Mouse (Mus musculus): ENCODE data around the gene Fam20c. TPM values are rescaled to one million over a fixed set of nuclear protein-coding genes. Genes with fewer than 3 reads are reported as not detected.

Fam20c gene
- 10.4 and 11.8 TPM in 2 replicates for polyA plus RNA-seq (2014; fragmentation: Nextera tagmentation; extraction: Ambion mirVana)

DNA sequence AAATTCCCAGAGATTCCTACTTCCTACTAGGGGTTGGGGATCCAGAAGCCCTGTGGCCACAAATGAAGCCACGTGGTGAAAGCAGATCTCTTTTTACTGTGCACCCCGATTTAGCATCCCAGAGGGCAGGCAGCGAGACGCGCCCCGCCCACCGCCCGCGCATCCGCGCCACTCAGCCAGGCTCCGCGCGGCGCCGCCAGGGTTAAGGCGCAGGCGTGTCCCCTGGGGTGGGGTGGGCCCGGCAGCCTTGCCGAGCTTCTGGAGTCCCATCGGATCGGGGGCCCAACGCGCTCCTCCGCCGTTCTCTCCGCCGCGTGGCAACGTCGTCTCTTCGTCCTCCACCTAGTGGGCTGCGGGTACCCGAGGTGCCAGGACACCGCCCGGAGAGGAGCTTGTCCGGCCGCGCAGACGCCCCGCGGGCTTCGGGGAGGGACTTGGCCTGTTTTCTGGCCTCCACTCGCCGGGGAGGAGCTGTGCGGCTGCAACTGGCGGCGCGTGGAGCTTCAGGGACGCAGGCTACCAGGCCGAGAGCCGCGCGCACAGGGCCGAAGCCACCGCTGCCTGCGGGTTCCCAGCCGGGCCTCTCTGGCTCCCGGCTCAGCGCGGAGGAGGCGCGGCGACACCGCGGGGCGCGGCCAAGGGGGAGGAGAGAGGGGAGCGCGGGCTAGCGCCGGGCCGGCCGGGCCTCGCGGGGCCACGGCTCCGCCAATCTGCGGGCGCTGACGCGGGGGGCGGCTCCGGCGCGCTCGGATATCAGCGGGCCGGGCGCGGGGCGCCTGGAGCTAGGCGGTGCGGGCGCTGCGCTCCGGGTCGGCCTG is at the start of gene Fam20c:
Gene Fam20c (plus strand): TSS at position 212 of the 818 bp plus-strand sequence.
- H3K4me1 ChIP-seq (replicated peaks; ENCODE audit: control insufficient read depth, insufficient read depth, low read length) = peaks cover 27% of the 10 kb centered on the region
- peak within 1 kb of the TSS; percentile 58 for H3K4me3 ChIP-seq (ENCODE audit: low read depth, low read length)
- peak; percentile 90 for DNase-seq (ENCODE audit: low spot score)
- peak; percentile 91 for ATAC-seq (replicated peaks; ENCODE audit: low FRiP score, low TSS enrichment, low read depth)
- peaks cover 23% of the 10 kb centered on the region for H3K27me3 ChIP-seq (replicated peaks; ENCODE audit: control insufficient read depth, insufficient read depth, low read length)
- no peaks in the 10 kb centered on the region for H3K9me3 ChIP-seq (ENCODE audit: control insufficient read depth, low read length)
- H3K27ac ChIP-seq (ENCODE audit: low read depth) = peak within 1 kb of the TSS; percentile 80
- H3K9ac ChIP-seq (ENCODE audit: low read length) = peak within 1 kb of the TSS; percentile 74
- WGBS = under 1% methylated on average over 83 of the region's 98 CpGs
- no peaks in the 10 kb centered on the region for H3K36me3 ChIP-seq (ENCODE audit: control insufficient read depth, insufficient read depth, low read length)
- peak within 1 kb of the TSS; percentile 63 for H3K4me2 ChIP-seq (ENCODE audit: low read length)

GRCm38 (mm10) chr5:138707367-138707766 is 46.9 kb upstream of the Fam20c start:
- Histone ChIP-seq H3K9me3 (ENCODE audit: control insufficient read depth, low read length) (no peaks in the 10 kb centered on the region), H3K9ac (ENCODE audit: low read length) (no peak overlapping the region), H3K27me3 (replicated peaks; ENCODE audit: control insufficient read depth, insufficient read depth, low read length) (no peaks in the 10 kb centered on the region), H3K4me2 (ENCODE audit: low read length) (no peak overlapping the region), H3K4me1 (replicated peaks; ENCODE audit: control insufficient read depth, insufficient read depth, low read length) (no peaks in the 10 kb centered on the region), H3K4me3 (ENCODE audit: low read depth, low read length) (no peak overlapping the region), H3K27ac (ENCODE audit: low read depth) (no peak overlapping the region; the same call in 1 of the 2 replicates), H3K36me3 (ENCODE audit: control insufficient read depth, insufficient read depth, low read length) (no peaks in the 10 kb centered on the region)
- DNase-seq (ENCODE audit: low spot score) = no peak
- ATAC-seq (replicated peaks; ENCODE audit: low FRiP score, low TSS enrichment, low read depth) = no peak

DNA sequence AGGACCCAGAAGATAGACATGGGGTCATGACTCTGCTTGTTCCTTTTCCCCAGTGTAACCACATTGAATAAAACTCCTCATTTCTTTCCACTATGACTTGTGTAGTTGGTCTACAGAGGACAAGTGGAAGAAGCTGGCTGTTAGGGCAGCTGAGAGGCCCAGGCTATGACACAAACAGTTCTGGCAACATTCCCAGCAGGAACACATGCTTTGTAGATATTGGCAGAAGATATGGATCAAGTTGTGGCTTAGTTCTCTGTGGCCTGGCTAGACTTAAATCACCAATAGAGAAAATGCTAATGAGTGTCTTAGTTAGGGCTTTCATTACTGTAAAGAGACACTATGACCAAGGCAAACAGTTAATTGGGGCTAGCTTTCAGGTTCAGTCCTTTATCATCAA is 45.7 kb upstream of the Fam20c start:
- no peak overlapping the region for H3K9ac ChIP-seq (ENCODE audit: low read length)
- no peaks in the 10 kb centered on the region for H3K36me3 ChIP-seq (ENCODE audit: control insufficient read depth, insufficient read depth, low read length)
- ATAC-seq (replicated peaks; ENCODE audit: low FRiP score, low TSS enrichment, low read depth) (no peak), DNase-seq (ENCODE audit: low spot score) (no peak)
- H3K4me3 ChIP-seq (ENCODE audit: low read depth, low read length) = no peak overlapping the region
- H3K4me2 ChIP-seq (ENCODE audit: low read length) = no peak overlapping the region
- H3K9me3 ChIP-seq (ENCODE audit: control insufficient read depth, low read length) = no peaks in the 10 kb centered on the region
- no peaks in the 10 kb centered on the region for H3K4me1 ChIP-seq (replicated peaks; ENCODE audit: control insufficient read depth, insufficient read depth, low read length)
- no peaks in the 10 kb centered on the region for H3K27me3 ChIP-seq (replicated peaks; ENCODE audit: control insufficient read depth, insufficient read depth, low read length)
- no peak overlapping the region for H3K27ac ChIP-seq (ENCODE audit: low read depth)

DNA sequence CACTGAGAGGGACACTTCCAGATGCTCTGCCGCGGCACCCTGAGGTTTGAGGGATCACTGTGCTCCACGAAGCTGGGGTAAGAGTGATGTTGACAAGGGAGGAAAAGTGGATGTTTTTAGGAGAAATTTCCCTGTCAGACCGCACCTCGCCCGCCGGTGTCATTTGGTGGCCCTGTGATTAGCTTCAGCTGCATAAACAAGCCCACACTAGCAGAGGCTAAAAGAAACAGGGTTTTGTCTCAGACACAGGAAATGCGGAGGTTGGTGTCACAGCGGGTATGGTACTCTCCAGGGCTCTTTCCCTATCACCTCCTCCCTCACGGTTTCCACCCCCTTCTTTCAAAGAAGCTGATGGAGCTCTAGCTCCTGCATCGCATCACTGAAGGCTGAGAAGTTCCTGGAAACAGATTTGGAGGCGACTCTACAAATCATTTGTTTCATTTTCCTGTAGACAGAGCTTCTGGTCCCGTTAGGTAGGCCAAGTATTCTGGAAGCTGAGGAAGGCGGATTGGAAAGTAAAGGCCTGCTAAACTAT is 38.7 kb upstream of the Fam20c start:
- H3K36me3 ChIP-seq (ENCODE audit: control insufficient read depth, insufficient read depth, low read length) = no peaks in the 10 kb centered on the region
- ATAC-seq (replicated peaks; ENCODE audit: low FRiP score, low TSS enrichment, low read depth) (no peak), DNase-seq (ENCODE audit: low spot score) (no peak)
- H3K9me3 ChIP-seq (ENCODE audit: control insufficient read depth, low read length) = no peaks in the 10 kb centered on the region
- WGBS = 27% methylated on average over 14 of the region's 14 CpGs
- no peaks in the 10 kb centered on the region for H3K4me1 ChIP-seq (replicated peaks; ENCODE audit: control insufficient read depth, insufficient read depth, low read length)
- H3K4me3 ChIP-seq (ENCODE audit: low read depth, low read length) = no peak overlapping the region
- H3K4me2 ChIP-seq (ENCODE audit: low read length) = no peak overlapping the region
- no peak overlapping the region for H3K27ac ChIP-seq (ENCODE audit: low read depth)
- H3K27me3 ChIP-seq (replicated peaks; ENCODE audit: control insufficient read depth, insufficient read depth, low read length) = no peaks in the 10 kb centered on the region
- H3K9ac ChIP-seq (ENCODE audit: low read length) = no peak overlapping the region

- H3K27ac ChIP-seq (ENCODE audit: low read depth) = no peak overlapping the region
- no peak for DNase-seq (ENCODE audit: low spot score)
- 41% methylated on average over 13 of the region's 13 CpGs for WGBS
- no peak overlapping the region for H3K9ac ChIP-seq (ENCODE audit: low read length)
- no peak overlapping the region for H3K4me2 ChIP-seq (ENCODE audit: low read length)
- no peak for ATAC-seq (replicated peaks; ENCODE audit: low FRiP score, low TSS enrichment, low read depth)
- H3K9me3 ChIP-seq (ENCODE audit: control insufficient read depth, low read length) = no peaks in the 10 kb centered on the region
- H3K4me1 ChIP-seq (replicated peaks; ENCODE audit: control insufficient read depth, insufficient read depth, low read length) = no peaks in the 10 kb centered on the region
- no peak overlapping the region for H3K4me3 ChIP-seq (ENCODE audit: low read depth, low read length)
- H3K27me3 ChIP-seq (replicated peaks; ENCODE audit: control insufficient read depth, insufficient read depth, low read length) = no peaks in the 10 kb centered on the region
- no peaks in the 10 kb centered on the region for H3K36me3 ChIP-seq (ENCODE audit: control insufficient read depth, insufficient read depth, low read length)
Measured at GRCm38 (mm10) chr5:138720329-138721190, 33.8 kb upstream of the Fam20c start.

DNA sequence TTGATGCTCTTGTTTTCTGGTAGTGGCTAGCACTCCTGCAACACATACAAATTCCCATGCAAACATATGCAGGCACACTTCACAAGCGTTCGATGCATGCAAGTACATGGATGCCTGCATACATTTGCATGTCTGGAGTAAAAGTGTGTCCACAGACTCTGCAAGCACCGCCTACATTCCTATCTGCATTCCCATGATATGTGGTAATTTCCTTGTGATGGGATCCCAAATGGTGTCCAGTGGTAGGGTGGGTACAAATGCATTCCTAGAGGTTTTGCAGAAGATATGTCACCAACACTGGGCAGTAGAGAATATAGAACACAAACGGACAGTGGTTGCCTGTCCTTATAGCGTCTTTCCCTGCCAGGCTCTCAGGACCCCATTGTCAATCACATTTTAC is 29.9 kb upstream of the Fam20c start:
- Histone ChIP-seq H3K27ac (ENCODE audit: low read depth) (no peak overlapping the region), H3K36me3 (ENCODE audit: control insufficient read depth, insufficient read depth, low read length) (no peaks in the 10 kb centered on the region), H3K9me3 (ENCODE audit: control insufficient read depth, low read length) (no peaks in the 10 kb centered on the region), H3K27me3 (replicated peaks; ENCODE audit: control insufficient read depth, insufficient read depth, low read length) (no peaks in the 10 kb centered on the region), H3K4me2 (ENCODE audit: low read length) (no peak overlapping the region), H3K4me3 (ENCODE audit: low read depth, low read length) (no peak overlapping the region), H3K9ac (ENCODE audit: low read length) (no peak overlapping the region), H3K4me1 (replicated peaks; ENCODE audit: control insufficient read depth, insufficient read depth, low read length) (no peaks in the 10 kb centered on the region)
- no peak for DNase-seq (ENCODE audit: low spot score)
- no peak for ATAC-seq (replicated peaks; ENCODE audit: low FRiP score, low TSS enrichment, low read depth)
- 88% methylated on average over 5 of the region's 5 CpGs for WGBS

DNA sequence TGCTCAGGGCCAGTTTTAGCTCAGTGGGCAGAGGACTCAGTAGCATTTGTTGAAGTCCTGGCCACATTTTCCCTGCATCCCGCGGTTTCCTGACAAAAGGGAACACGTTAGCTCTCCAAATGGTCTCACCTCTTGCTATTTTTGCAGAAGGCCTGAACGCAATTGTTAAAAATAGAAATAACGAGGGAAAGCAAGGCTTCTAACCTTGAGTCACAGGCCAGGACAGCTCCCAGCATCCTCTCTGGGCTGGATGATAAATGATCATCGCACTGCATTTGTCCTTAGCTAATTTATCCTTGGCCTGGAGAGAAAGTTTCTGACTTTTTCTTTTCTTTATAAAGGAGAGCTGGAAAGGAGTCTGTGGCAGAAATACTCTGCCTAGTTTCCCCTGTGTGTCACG is 29.2 kb upstream of the Fam20c start:
- H3K9me3 ChIP-seq (ENCODE audit: control insufficient read depth, low read length) = no peaks in the 10 kb centered on the region
- WGBS = 52% methylated on average over 7 of the region's 7 CpGs
- no peak overlapping the region for H3K4me2 ChIP-seq (ENCODE audit: low read length)
- DNase-seq (ENCODE audit: low spot score) = no peak
- ATAC-seq (replicated peaks; ENCODE audit: low FRiP score, low TSS enrichment, low read depth) = no peak
- H3K4me1 ChIP-seq (replicated peaks; ENCODE audit: control insufficient read depth, insufficient read depth, low read length) = no peaks in the 10 kb centered on the region
- no peak overlapping the region for H3K27ac ChIP-seq (ENCODE audit: low read depth)
- no peaks in the 10 kb centered on the region for H3K36me3 ChIP-seq (ENCODE audit: control insufficient read depth, insufficient read depth, low read length)
- H3K9ac ChIP-seq (ENCODE audit: low read length) = no peak overlapping the region
- no peak overlapping the region for H3K4me3 ChIP-seq (ENCODE audit: low read depth, low read length)
- no peaks in the 10 kb centered on the region for H3K27me3 ChIP-seq (replicated peaks; ENCODE audit: control insufficient read depth, insufficient read depth, low read length)

DNA sequence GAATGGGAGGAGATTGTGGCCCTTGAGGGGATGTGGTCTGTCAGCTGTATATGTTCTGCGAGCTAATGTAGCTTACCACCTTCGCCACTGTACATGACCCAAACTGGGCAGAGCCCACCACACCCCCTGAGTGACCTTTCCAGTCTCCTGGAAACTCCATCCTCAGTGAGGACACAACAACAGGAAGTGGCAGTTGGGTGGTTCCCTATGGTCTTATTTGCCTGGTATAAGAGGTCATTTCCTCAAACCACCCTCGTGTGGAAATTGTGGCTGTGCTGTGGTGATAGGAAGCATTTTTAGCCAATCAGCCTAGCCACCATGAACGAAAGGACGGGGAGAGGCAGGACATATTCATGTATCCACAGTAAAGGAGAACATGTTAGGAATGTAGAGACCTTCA is 23.5 kb upstream of the Fam20c start:
- no peaks in the 10 kb centered on the region for H3K27me3 ChIP-seq (replicated peaks; ENCODE audit: control insufficient read depth, insufficient read depth, low read length)
- WGBS = 73% methylated on average over 5 of the region's 5 CpGs
- no peak overlapping the region for H3K4me3 ChIP-seq (ENCODE audit: low read depth, low read length)
- no peaks in the 10 kb centered on the region for H3K9me3 ChIP-seq (ENCODE audit: control insufficient read depth, low read length)
- no peak for ATAC-seq (replicated peaks; ENCODE audit: low FRiP score, low TSS enrichment, low read depth)
- H3K36me3 ChIP-seq (ENCODE audit: control insufficient read depth, insufficient read depth, low read length) = no peaks in the 10 kb centered on the region
- no peak overlapping the region for H3K27ac ChIP-seq (ENCODE audit: low read depth)
- no peak for DNase-seq (ENCODE audit: low spot score)
- no peaks in the 10 kb centered on the region for H3K4me1 ChIP-seq (replicated peaks; ENCODE audit: control insufficient read depth, insufficient read depth, low read length)
- H3K4me2 ChIP-seq (ENCODE audit: low read length) = no peak overlapping the region
- H3K9ac ChIP-seq (ENCODE audit: low read length) = no peak overlapping the region

Data from intestine, embryonic 14.5 days (tissue).